Mouse (Mus musculus) midbrain, embryonic 14.5 days (tissue): ENCODE measurements around the gene Csnk1e. TPM values are rescaled to one million over a fixed set of nuclear protein-coding genes. Genes with fewer than 3 reads are reported as not detected.

Experiments used
- ATAC-seq: fragments of 200-750 bp; cut with Nextera tagmentation; 2 replicates; pipeline ENCODE4 v1.8.0; 2017; ENCODE audit warnings: moderate number of reproducible peaks, moderate library complexity; ENCODE audit not compliant: low FRiP score, low TSS enrichment
- DNase-seq: peaks from one replicate; pipeline ENCODE4 v3.0.0-alpha.2; 2015
- H3K27ac ChIP-seq: fragments of 300-500 bp; sonication (generic); replicated peaks from 2 replicates; pipeline ENCODE4 v1.5.1; 2014; ENCODE audit warnings: mild to moderate bottlenecking, low read depth, low read length, moderate library complexity
- H3K27me3 ChIP-seq: fragments of 300-500 bp; sonication (generic); 2 replicates; pipeline ENCODE4 v1.6.1; 2014; ENCODE audit warnings: low read length, control low read depth, mixed read lengths; ENCODE audit not compliant: control insufficient read depth, insufficient read depth
- H3K36me3 ChIP-seq: fragments of 300-500 bp; sonication (generic); 2 replicates; pipeline ENCODE4 v1.6.1; 2014; ENCODE audit warnings: low read length, control low read depth; ENCODE audit not compliant: control insufficient read depth, insufficient read depth
- H3K4me1 ChIP-seq: fragments of 300-500 bp; sonication (generic); 2 replicates; pipeline ENCODE4 v1.6.1; 2014; ENCODE audit warnings: mild to moderate bottlenecking, antibody characterized with exemption, low read length, control low read depth; ENCODE audit not compliant: control insufficient read depth, insufficient read depth
- H3K4me2 ChIP-seq: fragments of 300-500 bp; sonication (generic); 2 replicates; pipeline ENCODE4 v1.6.1; 2014; ENCODE audit warnings: mild to moderate bottlenecking, low read length, moderate library complexity
- H3K4me3 ChIP-seq: fragments of 300-500 bp; sonication (generic); replicated peaks from 2 replicates; pipeline ENCODE4 v1.5.1; 2014; ENCODE audit warnings: low read depth, low read length
- H3K9ac ChIP-seq: fragments of 300-500 bp; sonication (generic); replicated peaks from 2 replicates; pipeline ENCODE4 v1.6.1; 2014; ENCODE audit warnings: mild to moderate bottlenecking, low read length, moderate library complexity
- H3K9me3 ChIP-seq: fragments of 300-500 bp; sonication (generic); 2 replicates; pipeline ENCODE4 v1.6.1; 2016; ENCODE audit warnings: low read length, control low read depth, mixed read lengths; ENCODE audit not compliant: control insufficient read depth
- WGBS: fragments of 180-500 bp; shearing (Covaris S2); extraction: QIAGEN DNeasy Blood & Tissue Kit; methylation state at CpG from one replicate; pipeline ENCODE4 v1.1.7; 2014; 5-methylcytosine and 5-hydroxymethylcytosine counted together
- polyA plus RNA-seq: library from polyadenylated mRNA; unstranded; fragments of >200 nt; fragmentation: Nextera tagmentation; extraction: Ambion mirVana; gene quantifications from 2 replicates; pipeline ENCODE4 v1.2.1, GENCODE M21; 2014

Gene Csnk1e
- polyA plus RNA-seq, 1 experiment from 2014 or later: 225 TPM

- WGBS: 18% methylated on average over 21 of the region's 21 CpGs
- Histone ChIP-seq H3K4me2 (no peak overlapping the region), H3K9me3 (no peaks in the 10 kb centered on the region), H3K36me3 (peaks cover 86% of the 10 kb centered on the region), H3K27ac (peak overlapping the region; percentile 45; the same call in 1 of the 2 replicates), H3K27me3 (no peaks in the 10 kb centered on the region), H3K4me3 (no peak overlapping the region), H3K4me1 (peaks cover 28% of the 10 kb centered on the region), H3K9ac (peak overlapping the region; percentile 17; the same call in 1 of the 2 replicates)
- peak; percentile 44 for DNase-seq
- no peak for ATAC-seq
Observed at GRCm38 (mm10) chr15:79432892-79433291, 22.5 kb downstream of the Csnk1e start.

GRCm38 (mm10) chr15:79432328-79432727 is 23.0 kb downstream of the Csnk1e start:
- 84% methylated on average over 11 of the region's 11 CpGs for WGBS
- Histone ChIP-seq H3K9me3 (no peaks in the 10 kb centered on the region), H3K36me3 (peaks cover 86% of the 10 kb centered on the region), H3K4me2 (no peak overlapping the region), H3K9ac (no peak overlapping the region; the same call in 1 of the 2 replicates), H3K27ac (peak overlapping the region; percentile 45; the same call in 1 of the 2 replicates), H3K4me3 (no peak overlapping the region), H3K4me1 (peaks cover 22% of the 10 kb centered on the region), H3K27me3 (no peaks in the 10 kb centered on the region)
- ATAC-seq (no peak), DNase-seq (no peak)

GRCm38 (mm10) chr15:79431925-79432324 is 23.4 kb downstream of the Csnk1e start:
- Histone ChIP-seq H3K9ac (no peak overlapping the region), H3K27me3 (no peaks in the 10 kb centered on the region), H3K27ac (no peak overlapping the region), H3K4me3 (no peak overlapping the region), H3K4me1 (peaks cover 19% of the 10 kb centered on the region), H3K4me2 (no peak overlapping the region), H3K36me3 (peaks cover 86% of the 10 kb centered on the region), H3K9me3 (no peaks in the 10 kb centered on the region)
- ATAC-seq (no peak), DNase-seq (no peak)
- WGBS: 70% methylated on average over 7 of the region's 7 CpGs

- Histone ChIP-seq H3K4me1 (peaks cover 5% of the 10 kb centered on the region), H3K9me3 (no peaks in the 10 kb centered on the region), H3K27me3 (no peaks in the 10 kb centered on the region), H3K36me3 (peaks cover 86% of the 10 kb centered on the region), H3K4me2 (no peak overlapping the region), H3K4me3 (no peak overlapping the region), H3K9ac (no peak overlapping the region), H3K27ac (no peak overlapping the region)
- 76% methylated on average over 10 of the region's 10 CpGs for WGBS
- ATAC-seq (no peak), DNase-seq (no peak)
Observed at GRCm38 (mm10) chr15:79430461-79431000, 24.8 kb downstream of the Csnk1e start.

GRCm38 (mm10) chr15:79429994-79430393 is 25.4 kb downstream of the Csnk1e start:
- WGBS: 90% methylated on average over 8 of the region's 9 CpGs
- ATAC-seq (no peak), DNase-seq (no peak)
- Histone ChIP-seq H3K9ac (no peak overlapping the region), H3K4me1 (no peaks in the 10 kb centered on the region; the same call in 1 of the 2 replicates), H3K27ac (no peak overlapping the region), H3K36me3 (peaks cover 86% of the 10 kb centered on the region), H3K4me2 (no peak overlapping the region), H3K27me3 (no peaks in the 10 kb centered on the region), H3K9me3 (no peaks in the 10 kb centered on the region), H3K4me3 (no peak overlapping the region)

- ATAC-seq (no peak), DNase-seq (no peak)
- Histone ChIP-seq H3K9me3 (no peaks in the 10 kb centered on the region), H3K27me3 (no peaks in the 10 kb centered on the region), H3K27ac (no peak overlapping the region), H3K4me1 (no peaks in the 10 kb centered on the region), H3K36me3 (peaks cover 86% of the 10 kb centered on the region), H3K9ac (no peak overlapping the region), H3K4me3 (no peak overlapping the region), H3K4me2 (no peak overlapping the region)
- WGBS: 86% methylated on average over 12 of the region's 12 CpGs
Observed at GRCm38 (mm10) chr15:79429527-79429926, 25.8 kb downstream of the Csnk1e start.

- Histone ChIP-seq H3K9me3 (no peaks in the 10 kb centered on the region), H3K9ac (no peak overlapping the region), H3K4me2 (no peak overlapping the region), H3K4me1 (no peaks in the 10 kb centered on the region), H3K4me3 (no peak overlapping the region), H3K27ac (no peak overlapping the region), H3K36me3 (peaks cover 86% of the 10 kb centered on the region), H3K27me3 (no peaks in the 10 kb centered on the region)
- DNase-seq (no peak), ATAC-seq (no peak)
- WGBS: 83% methylated on average over 4 of the region's 4 CpGs
Observed at GRCm38 (mm10) chr15:79428616-79429015, 26.8 kb downstream of the Csnk1e start.

- H3K9me3 ChIP-seq: no peaks in the 10 kb centered on the region
- no peak for DNase-seq
- H3K9ac ChIP-seq: no peak overlapping the region
- no peaks in the 10 kb centered on the region for H3K27me3 ChIP-seq
- 89% methylated on average over 6 of the region's 6 CpGs for WGBS
- ATAC-seq: no peak
- no peaks in the 10 kb centered on the region for H3K4me1 ChIP-seq
- H3K4me3 ChIP-seq: no peak overlapping the region
- H3K36me3 ChIP-seq: peaks cover 90% of the 10 kb centered on the region
- no peak overlapping the region for H3K27ac ChIP-seq
- H3K4me2 ChIP-seq: no peak overlapping the region
Observed at GRCm38 (mm10) chr15:79427516-79427915, 27.9 kb downstream of the Csnk1e start.

- H3K9me3 ChIP-seq: no peaks in the 10 kb centered on the region
- ATAC-seq (no peak), DNase-seq (no peak)
- H3K4me3 ChIP-seq: no peak overlapping the region
- peaks cover 92% of the 10 kb centered on the region for H3K36me3 ChIP-seq
- H3K27ac ChIP-seq: no peak overlapping the region
- H3K4me1 ChIP-seq: no peaks in the 10 kb centered on the region
- H3K9ac ChIP-seq: no peak overlapping the region
- no peak overlapping the region for H3K4me2 ChIP-seq
- 83% methylated on average over 11 of the region's 11 CpGs for WGBS
- H3K27me3 ChIP-seq: no peaks in the 10 kb centered on the region
Observed at GRCm38 (mm10) chr15:79425516-79425915, 29.9 kb downstream of the Csnk1e start.
